In genomic region chr5:24483326-24483725, GRCm38 (mm10) we compare ENCODE assay signal across 9 mouse cellular contexts. TPM values are rescaled to one million over a fixed set of nuclear protein-coding genes. Genes with fewer than 3 reads are reported as not detected.
DNase-seq lines count a peak whose midpoint lies in the region; ATAC-seq and TF ChIP-seq lines count a peak whose summit lies in the region.
"Had no signal": no experiment of that assay in that cellular context is flagged by ENCODE, and none has a peak within 500 bp of the region (broad histone marks: within the 10 kb centered on the region; RNA-seq: fewer than 3 reads in every experiment).

No protein-coding gene starts in this region.

- intact Hi-C loops in heart, postnatal 10 days (cut with DNase I): loop anchor here (1.0 to 10.0 kb wide), 2 partner anchors 47 to 219 kb away; no protein-coding TSS in a partner anchor

- no peak overlapping the region for H3K27ac ChIP-seq in embryonic facial prominence, embryonic 11.5 days (replicated peaks; ENCODE audit: low read depth, low read length)
- H3K27ac ChIP-seq in lung, embryonic 16.5 days (ENCODE audit: low read length): no peak overlapping the region

- no peak overlapping the region for H3K9ac ChIP-seq in embryonic facial prominence, embryonic 11.5 days (replicated peaks; ENCODE audit: low read length)
- peak overlapping the region; percentile 15; the same call in 1 of the 2 replicates for H3K9ac ChIP-seq in lung, embryonic 16.5 days (ENCODE audit: low read length)

- peak; percentile 59 for TF ChIP-seq CTCF in G1E (IDR thresholded peaks at IDR 0.05; ENCODE audit: low read depth, low read length)

- peaks cover 2% of the 10 kb centered on the region; the same call in 1 of the 2 replicates for H3K4me1 ChIP-seq in G1E (ENCODE audit: insufficient read depth, low read depth, low read length)
- peaks cover 12% of the 10 kb centered on the region for H3K4me1 ChIP-seq in embryonic facial prominence, embryonic 11.5 days (ENCODE audit: control insufficient read depth, insufficient read depth, low read length)
- H3K4me1 ChIP-seq in lung, embryonic 16.5 days (replicated peaks; ENCODE audit: control insufficient read depth, insufficient read depth, low read length): peaks cover 5% of the 10 kb centered on the region

- no peaks in the 10 kb centered on the region for H3K27me3 ChIP-seq in G1E (ENCODE audit: insufficient read depth, low read length)
- no peaks in the 10 kb centered on the region for H3K27me3 ChIP-seq in embryonic facial prominence, embryonic 11.5 days (ENCODE audit: control insufficient read depth, insufficient read depth, low read length)
- no peaks in the 10 kb centered on the region for H3K27me3 ChIP-seq in lung, embryonic 16.5 days (ENCODE audit: control insufficient read depth, insufficient read depth, low read depth, low read length)

- DNase-seq in G1E (ENCODE audit: low spot score): peak; percentile 58
- DNase-seq in adrenal gland, postnatal 25 days: peak; percentile 54
- peak; percentile 88 for DNase-seq in embryonic facial prominence, embryonic 11.5 days (ENCODE audit: low spot score)
- peak; percentile 68 to 79 for DNase-seq in heart, postnatal 10 days
- peak; percentile 85 for DNase-seq in kidney, postnatal 14 days
- peak; percentile 66 for DNase-seq in ovary, postnatal 36 days (ENCODE audit: low spot score)
- peak; percentile 82 for DNase-seq in yolk sac, embryonic 10.5 days (ENCODE audit: low spot score)

- H3K4me2 ChIP-seq in embryonic facial prominence, embryonic 11.5 days (ENCODE audit: low read depth, low read length): no peak overlapping the region
- no peak overlapping the region for H3K4me2 ChIP-seq in lung, embryonic 16.5 days (ENCODE audit: low read depth, low read length)

- no peak overlapping the region for H3K4me3 ChIP-seq in G1E (ENCODE audit: low read depth, low read length)
- no peak overlapping the region for H3K4me3 ChIP-seq in embryonic facial prominence, embryonic 11.5 days (ENCODE audit: low read depth, low read length)
- no peak overlapping the region for H3K4me3 ChIP-seq in lung, embryonic 16.5 days (ENCODE audit: low read length)

- H3K9me3 ChIP-seq in G1E (replicated peaks): no peaks in the 10 kb centered on the region
- no peaks in the 10 kb centered on the region for H3K9me3 ChIP-seq in embryonic facial prominence, embryonic 11.5 days (replicated peaks; ENCODE audit: control insufficient read depth, low read length)
- no peaks in the 10 kb centered on the region for H3K9me3 ChIP-seq in lung, embryonic 16.5 days (ENCODE audit: control insufficient read depth, low read length)

- H3K36me3 ChIP-seq in G1E (replicated peaks): peaks cover 100% of the 10 kb centered on the region
- peaks cover 8% of the 10 kb centered on the region for H3K36me3 ChIP-seq in embryonic facial prominence, embryonic 11.5 days (replicated peaks; ENCODE audit: control insufficient read depth, insufficient read depth, low read depth, low read length)
- peaks cover 51% of the 10 kb centered on the region for H3K36me3 ChIP-seq in lung, embryonic 16.5 days (ENCODE audit: control insufficient read depth, insufficient read depth, low read length)

- 15% methylated on average over 10 of the region's 11 CpGs for WGBS in embryonic facial prominence, embryonic 11.5 days
- 25% methylated on average over 11 of the region's 11 CpGs for WGBS in lung, embryonic 16.5 days

- peak; percentile 22; the same call in 1 of the 2 replicates for ATAC-seq in G1E (ENCODE audit: extremely low read depth, insufficient number of reproducible peaks, low FRiP score, poor library complexity, severe bottlenecking)
- no peak for ATAC-seq in embryonic facial prominence, embryonic 11.5 days (replicated peaks; ENCODE audit: insufficient number of reproducible peaks, low FRiP score, low TSS enrichment, low read depth)
- ATAC-seq in lung, embryonic 16.5 days (ENCODE audit: low read depth): peak; percentile 51; the same call in 1 of the 2 replicates

RNA-seq across cellular contexts. Expression of gene Agap3, which starts 31.3 kb away (rescaled TPM):
- total RNA-seq in G1E (2014; fragmentation: Nextera tagmentation) (22.0 and 26.3 TPM in 2 replicates), G1E (2017) (30.3 and 32.8 TPM in 2 replicates)
- 133 and 147 TPM in 2 replicates for polyA plus RNA-seq in G1E (2012)
- total RNA-seq in adrenal gland, postnatal 25 days (2021): 75.6 and 89.0 TPM in 2 replicates
- polyA plus RNA-seq in embryonic facial prominence, embryonic 11.5 days (2014; fragmentation: Nextera tagmentation; extraction: Ambion mirVana): 40.0 and 45.1 TPM in 2 replicates
- 10 to 100 TPM; 83.1 to 84.8 TPM for total RNA-seq in heart, postnatal 10 days (2021)
- 18.6 and 22.1 TPM in 2 replicates for polyA plus RNA-seq in lung, embryonic 16.5 days (2015; fragmentation: Nextera tagmentation; extraction: Ambion mirVana)

RNA-seq across cellular contexts. Expression of gene Tmub1, which starts 35.7 kb away (rescaled TPM):
- total RNA-seq in G1E (2014; fragmentation: Nextera tagmentation) (11.1 and 14.3 TPM in 2 replicates), G1E (2017) (13.3 and 16.1 TPM in 2 replicates)
- 36.3 and 38.1 TPM in 2 replicates for polyA plus RNA-seq in G1E (2012)
- 12.5 and 16.8 TPM in 2 replicates for total RNA-seq in adrenal gland, postnatal 25 days (2021)
- 20.2 and 24.7 TPM in 2 replicates for polyA plus RNA-seq in embryonic facial prominence, embryonic 11.5 days (2014; fragmentation: Nextera tagmentation; extraction: Ambion mirVana)
- 10 to 100 TPM in 1 of 2 experiments, 1 to 10 TPM in 1; 9.6 to 10.7 TPM for total RNA-seq in heart, postnatal 10 days (2021)
- polyA plus RNA-seq in lung, embryonic 16.5 days (2015; fragmentation: Nextera tagmentation; extraction: Ambion mirVana): 18.0 and 19.6 TPM in 2 replicates

RNA-seq across cellular contexts. Expression of gene Fastk, which starts 38.2 kb away (rescaled TPM):
- 95.9 and 97.8 TPM in 2 replicates for total RNA-seq in G1E (2014; fragmentation: Nextera tagmentation)
- total RNA-seq in G1E (2017): 36.2 and 46.9 TPM in 2 replicates
- 286 and 295 TPM in 2 replicates for polyA plus RNA-seq in G1E (2012)
- 114 and 119 TPM in 2 replicates for total RNA-seq in adrenal gland, postnatal 25 days (2021)
- 77.8 and 88.2 TPM in 2 replicates for polyA plus RNA-seq in embryonic facial prominence, embryonic 11.5 days (2014; fragmentation: Nextera tagmentation; extraction: Ambion mirVana)
- total RNA-seq in heart, postnatal 10 days (2021): 100 to 1,000 TPM; 207 to 209 TPM
- 96.6 and 99.2 TPM in 2 replicates for polyA plus RNA-seq in lung, embryonic 16.5 days (2015; fragmentation: Nextera tagmentation; extraction: Ambion mirVana)

RNA-seq across cellular contexts. Expression of gene Gbx1, which starts 43.7 kb away (rescaled TPM):
- total RNA-seq in G1E (2014; fragmentation: Nextera tagmentation) (not detected in 2 replicates), G1E (2017) (0.12 TPM in 1 of 2 replicates, not detected in the other)
- polyA plus RNA-seq in G1E (2012): 0.01 and 0.02 TPM in 2 replicates
- total RNA-seq in adrenal gland, postnatal 25 days (2021): not detected in 2 replicates
- polyA plus RNA-seq in embryonic facial prominence, embryonic 11.5 days (2014; fragmentation: Nextera tagmentation; extraction: Ambion mirVana): 0.07 and 0.13 TPM in 2 replicates
- under 1 TPM in 1 of 2 experiments, not detected in 1; 0.10 TPM for total RNA-seq in heart, postnatal 10 days (2021)
- polyA plus RNA-seq in lung, embryonic 16.5 days (2015; fragmentation: Nextera tagmentation; extraction: Ambion mirVana): not detected in 2 replicates
- polyA plus RNA-seq: gonadal fat pad, adult 2 months had no signal

RNA-seq across cellular contexts. Expression of gene Asb10, which starts 57.5 kb away (rescaled TPM):
- total RNA-seq in G1E (2014; fragmentation: Nextera tagmentation) (not detected in 2 replicates), G1E (2017) (not detected in 2 replicates)
- 0.04 TPM in 1 of 2 replicates, not detected in the other for polyA plus RNA-seq in G1E (2012)
- total RNA-seq in adrenal gland, postnatal 25 days (2021): 0.67 TPM in 1 of 2 replicates, not detected in the other
- polyA plus RNA-seq in embryonic facial prominence, embryonic 11.5 days (2014; fragmentation: Nextera tagmentation; extraction: Ambion mirVana): 0.24 and 0.36 TPM in 2 replicates
- total RNA-seq in heart, postnatal 10 days (2021): 10 to 100 TPM; 41.9 to 47.0 TPM
- polyA plus RNA-seq in lung, embryonic 16.5 days (2015; fragmentation: Nextera tagmentation; extraction: Ambion mirVana): 0.13 and 0.63 TPM in 2 replicates
